Mouse (Mus musculus) embryonic fibroblast, embryonic 13.5 days (primary cell): ENCODE measurements around the gene Tekt1. TPM values are rescaled to one million over a fixed set of nuclear protein-coding genes. Genes with fewer than 3 reads are reported as not detected.

Source experiments
- H3K27ac ChIP-seq: 2 replicates; pipeline ENCODE4 v1.5.1; 2012; ENCODE audit warnings: low read length, control low read depth, inconsistent platforms; ENCODE audit not compliant: insufficient read depth
- H3K4me1 ChIP-seq: 2 replicates; pipeline ENCODE4 v1.6.1; 2011; ENCODE audit warnings: low read length; ENCODE audit not compliant: control insufficient read depth, insufficient read depth
- H3K4me3 ChIP-seq: 2 replicates; pipeline ENCODE4 v1.5.1; 2011; ENCODE audit warnings: mild to moderate bottlenecking, control low read depth, low read length; ENCODE audit not compliant: insufficient read depth
- CTCF ChIP-seq: IDR thresholded peaks from 2 replicates; pipeline ENCODE4 v1.5.1; 2011; ENCODE audit warnings: mild to moderate bottlenecking, control low read depth, low read length, moderate library complexity, borderline replicate concordance; ENCODE audit not compliant: insufficient read depth
- POLR2A ChIP-seq: IDR thresholded peaks from 2 replicates; pipeline ENCODE4 v1.6.1; 2011; ENCODE audit warnings: low read depth, mild to moderate bottlenecking, control low read depth, low read length, moderate library complexity
- polyA plus RNA-seq: library from polyadenylated mRNA; stranded (reverse); fragments of >200 nt; gene quantifications from 2 replicates; pipeline ENCODE4 v1.2.4, GENCODE M21; 2011; ENCODE audit warnings: low read depth; ENCODE audit not compliant: missing spikeins, insufficient read length

Gene Tekt1
- polyA plus RNA-seq, 1 experiment: not detected

DNA sequence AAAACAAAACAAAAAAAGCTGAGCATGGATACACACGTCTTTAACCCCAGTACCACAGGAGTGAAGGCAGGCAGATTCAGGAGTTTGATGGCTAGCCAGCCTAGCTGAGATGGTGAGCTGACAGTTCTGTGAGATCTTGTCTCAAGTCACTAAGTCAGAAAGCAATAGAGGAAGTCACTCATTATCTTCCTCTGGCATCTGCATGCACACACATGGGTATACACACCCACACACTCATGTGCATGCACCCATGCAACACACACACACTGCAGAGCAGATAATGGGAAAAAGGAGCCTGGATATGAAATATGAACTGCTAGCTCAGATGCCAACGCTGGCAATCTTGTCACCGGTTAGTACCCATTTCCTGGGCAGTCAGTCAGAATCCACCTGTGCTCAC, 31.0 kb upstream of the Tekt1 start:
- no peak overlapping the region for H3K4me3 ChIP-seq
- H3K27ac ChIP-seq: no peak overlapping the region
- H3K4me1 ChIP-seq: no peaks in the 10 kb centered on the region
- no peak for TF ChIP-seq CTCF
- TF ChIP-seq POLR2A: no peak

DNA sequence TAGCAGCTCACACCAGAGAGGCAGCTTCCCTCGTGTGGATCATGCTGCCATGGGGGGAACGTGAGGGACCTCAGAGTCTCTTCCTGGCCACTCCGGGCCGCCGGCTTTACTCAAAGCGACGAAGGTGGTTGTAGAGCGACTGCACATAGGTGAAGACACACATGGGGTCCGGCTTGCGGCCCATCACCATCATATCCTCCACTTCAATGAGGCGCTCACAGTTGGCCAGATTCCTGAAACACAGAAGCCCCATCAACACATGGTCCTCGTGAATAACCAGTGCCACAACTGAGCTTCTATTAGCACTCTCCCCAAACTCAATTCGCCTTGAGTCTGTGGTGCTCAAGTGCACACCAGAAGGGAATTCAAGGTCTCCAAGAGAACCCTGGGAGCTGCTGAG, 28.9 kb upstream of the Tekt1 start:
- no peaks in the 10 kb centered on the region for H3K4me1 ChIP-seq
- no peak overlapping the region for H3K27ac ChIP-seq
- no peak for TF ChIP-seq POLR2A
- TF ChIP-seq CTCF: no peak
- H3K4me3 ChIP-seq: no peak overlapping the region

DNA sequence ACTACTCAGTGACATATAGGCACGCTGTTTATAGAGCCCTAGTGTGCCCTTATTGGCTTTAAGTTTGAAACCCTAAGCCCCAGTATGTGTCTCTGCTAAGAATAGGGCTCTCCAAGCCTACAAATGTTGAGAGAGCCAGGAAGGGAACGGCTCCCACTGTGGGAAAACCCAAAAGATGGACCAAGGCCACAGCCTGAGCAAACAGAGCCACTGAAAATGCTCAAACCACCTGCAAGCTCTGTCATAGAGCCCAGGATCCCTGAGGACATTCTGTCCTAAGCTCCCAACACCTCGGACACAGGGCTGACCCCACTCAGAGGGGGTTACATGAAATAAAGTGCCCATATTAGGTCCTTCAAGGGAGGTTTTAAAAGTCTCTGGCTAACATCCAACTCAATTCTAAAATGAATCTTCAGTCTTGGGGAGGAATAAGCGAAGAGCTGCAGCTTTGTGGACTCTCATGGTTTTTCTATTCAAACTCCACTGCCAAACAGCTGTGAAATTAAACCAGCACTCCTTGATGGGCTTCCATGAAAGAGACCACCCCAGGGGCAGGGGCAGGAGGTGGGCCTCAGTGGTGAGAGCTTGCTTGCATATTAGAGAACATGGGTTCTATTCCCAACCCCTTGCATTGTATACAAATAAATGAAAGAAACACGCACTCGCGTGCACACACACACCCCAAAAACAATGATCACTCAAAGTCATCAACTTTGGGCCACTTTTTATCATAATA, 27.3 kb upstream of the Tekt1 start:
- H3K4me3 ChIP-seq: no peak overlapping the region
- TF ChIP-seq POLR2A (no peak), CTCF (no peak)
- H3K4me1 ChIP-seq: no peaks in the 10 kb centered on the region
- no peak overlapping the region for H3K27ac ChIP-seq

DNA sequence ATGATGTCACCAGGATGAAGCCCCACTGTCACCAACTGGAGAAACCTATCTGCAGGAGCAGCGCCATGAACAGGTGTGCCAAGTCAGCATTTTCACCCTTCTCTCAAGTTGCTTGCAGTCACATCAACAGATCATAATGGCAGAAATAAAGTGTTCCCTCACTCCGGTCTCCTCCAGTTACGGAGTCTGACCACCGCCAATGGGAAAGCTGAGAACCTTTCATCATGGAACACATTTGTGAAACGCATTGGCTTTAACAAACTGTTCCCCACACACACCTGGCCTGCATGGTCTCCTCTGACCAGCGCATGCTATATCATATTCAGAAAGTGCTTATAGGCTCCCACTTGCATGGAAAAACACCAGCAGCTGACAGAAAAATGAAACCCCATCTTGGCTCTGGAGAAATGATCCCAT, 25.9 kb upstream of the Tekt1 start:
- no peak for TF ChIP-seq CTCF
- TF ChIP-seq POLR2A: no peak
- no peaks in the 10 kb centered on the region for H3K4me1 ChIP-seq
- H3K27ac ChIP-seq: no peak overlapping the region
- no peak overlapping the region for H3K4me3 ChIP-seq

DNA sequence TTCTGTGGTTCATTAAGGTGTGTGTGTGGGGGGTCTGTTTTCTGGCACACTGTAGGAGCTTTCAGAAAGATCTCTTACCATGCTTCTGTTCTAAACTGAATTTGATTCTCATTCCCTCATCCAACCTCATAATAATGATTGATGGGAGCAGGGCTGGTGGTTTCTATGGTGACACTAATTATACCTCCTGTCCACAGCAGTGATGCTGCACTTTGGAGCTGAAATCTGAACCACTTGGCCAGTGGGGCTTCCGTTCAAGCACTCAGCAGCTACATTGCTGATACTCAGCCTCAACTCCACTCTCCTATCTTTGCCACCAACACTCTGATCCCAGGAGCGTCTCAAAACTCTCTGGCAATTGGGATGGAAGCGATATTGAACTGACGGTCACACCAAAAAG, 17.1 kb upstream of the Tekt1 start:
- no peaks in the 10 kb centered on the region for H3K4me1 ChIP-seq
- no peak overlapping the region for H3K4me3 ChIP-seq
- TF ChIP-seq POLR2A (no peak), CTCF (no peak)
- no peak overlapping the region for H3K27ac ChIP-seq

DNA sequence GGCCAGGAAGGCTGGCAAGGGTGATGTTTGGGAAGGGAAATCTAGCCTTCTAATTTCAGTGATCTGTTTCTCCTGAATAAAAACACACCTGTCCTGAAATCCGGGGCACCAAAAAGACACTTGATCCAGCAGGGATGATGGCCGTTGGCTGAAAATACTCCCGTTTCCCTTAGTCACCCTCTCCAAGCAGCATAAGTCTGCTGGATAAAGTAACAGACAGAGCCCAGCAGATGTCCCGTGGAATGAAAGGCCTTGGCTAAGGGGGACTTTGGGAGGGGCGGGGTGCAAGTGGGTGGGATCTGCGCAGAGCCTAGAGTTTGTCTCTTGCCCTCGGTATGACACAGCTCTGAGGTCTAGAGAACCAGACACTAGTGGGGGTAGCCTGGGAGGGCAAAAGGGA, 16.0 kb upstream of the Tekt1 start:
- no peaks in the 10 kb centered on the region for H3K4me1 ChIP-seq
- TF ChIP-seq POLR2A: no peak
- TF ChIP-seq CTCF: no peak
- H3K27ac ChIP-seq: no peak overlapping the region
- no peak overlapping the region for H3K4me3 ChIP-seq

DNA sequence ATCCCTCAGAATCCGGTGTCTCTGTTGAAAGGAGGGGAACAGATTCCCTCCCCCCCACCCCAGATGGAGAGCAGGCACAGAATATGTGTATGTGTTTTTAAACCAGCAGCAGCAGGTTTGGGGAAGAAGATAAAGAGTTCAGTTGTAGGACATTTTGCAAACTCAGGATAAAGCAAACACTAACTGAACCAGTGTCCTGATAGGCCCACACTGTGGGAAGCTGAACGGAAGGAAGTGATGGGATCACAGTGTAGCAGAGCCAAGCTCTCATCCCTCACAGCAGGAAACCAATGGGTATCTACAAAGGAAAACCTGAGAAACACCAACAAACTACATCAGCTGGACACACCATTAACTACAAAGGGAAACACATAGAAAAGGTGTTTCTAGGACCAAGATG, 14.3 kb upstream of the Tekt1 start:
- no peaks in the 10 kb centered on the region for H3K4me1 ChIP-seq
- TF ChIP-seq CTCF (no peak), POLR2A (no peak)
- H3K27ac ChIP-seq: no peak overlapping the region
- no peak overlapping the region for H3K4me3 ChIP-seq

DNA sequence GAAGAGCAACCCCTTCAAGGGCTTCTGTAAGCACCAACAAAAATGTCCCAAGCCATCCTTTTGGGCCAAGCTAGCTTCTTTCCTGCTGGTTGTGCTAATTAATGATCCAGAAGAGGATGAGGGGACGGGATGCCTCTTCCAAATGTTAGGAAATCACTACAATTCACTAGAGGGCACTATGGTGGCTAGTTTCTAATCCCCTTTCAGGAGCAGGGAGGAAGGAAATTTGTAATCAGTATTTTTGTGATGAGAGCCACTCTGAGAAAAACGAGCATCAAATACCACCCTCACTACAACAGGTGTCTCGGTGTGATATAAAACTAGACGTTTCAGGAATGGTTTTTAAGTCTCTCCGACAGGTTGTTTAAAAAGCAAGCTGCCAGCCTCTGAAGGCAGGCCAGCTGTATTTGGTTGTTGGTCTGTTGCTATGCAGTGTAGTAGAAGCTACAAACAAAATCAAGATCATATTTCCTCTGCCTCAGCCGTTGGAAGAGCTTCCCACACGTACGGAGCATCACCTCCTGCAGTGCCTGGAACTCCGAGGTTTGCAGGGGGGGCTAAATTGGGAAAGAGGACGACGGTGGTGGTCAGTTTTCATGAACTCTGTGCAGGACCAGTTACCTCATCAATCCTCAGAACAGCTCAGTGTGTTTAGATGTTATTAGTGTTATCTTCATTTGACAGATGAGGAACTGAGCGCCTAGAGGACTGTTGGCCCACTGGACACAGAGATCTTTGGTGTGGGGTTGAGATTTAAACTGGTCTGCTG, 7.8 kb upstream of the Tekt1 start:
- no peak overlapping the region for H3K27ac ChIP-seq
- TF ChIP-seq CTCF (no peak), POLR2A (no peak)
- no peaks in the 10 kb centered on the region for H3K4me1 ChIP-seq
- no peak overlapping the region for H3K4me3 ChIP-seq

DNA sequence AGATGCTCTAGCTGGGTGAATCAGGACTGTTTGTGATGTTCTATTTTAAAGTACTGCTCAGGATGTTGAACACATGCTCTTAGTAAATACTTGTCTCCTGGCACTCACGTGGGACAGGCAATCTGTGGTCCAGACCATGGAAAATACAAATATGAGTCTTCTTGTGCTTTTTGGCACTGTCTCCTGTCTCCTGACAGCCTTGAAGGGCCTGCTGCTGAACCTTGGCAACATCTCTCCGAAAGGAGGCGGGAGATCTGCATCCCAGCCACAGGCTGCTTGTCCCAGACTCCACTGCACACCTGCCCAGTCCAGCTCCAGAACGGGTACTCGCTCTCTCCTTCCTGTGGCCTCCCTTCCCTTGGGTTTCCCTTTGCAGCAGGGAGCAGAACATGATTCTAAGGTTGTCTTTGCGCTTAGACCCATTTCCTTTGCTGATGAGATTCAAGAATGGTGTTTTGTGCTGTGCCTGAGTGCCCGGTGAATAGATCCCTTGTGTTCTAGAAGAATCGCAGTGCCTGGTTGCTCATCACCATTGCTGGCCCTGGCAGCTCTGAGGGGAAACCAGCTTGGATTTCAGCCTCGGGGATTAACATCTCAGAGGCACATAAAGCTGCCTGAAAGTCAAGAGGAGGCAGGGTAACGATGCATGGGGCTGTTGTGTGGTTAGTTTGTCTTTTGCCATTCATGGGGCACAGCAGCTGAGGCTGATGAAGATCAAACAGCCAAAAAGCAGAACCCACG, 5.9 kb upstream of the Tekt1 start:
- no peaks in the 10 kb centered on the region for H3K4me1 ChIP-seq
- TF ChIP-seq CTCF: no peak
- H3K27ac ChIP-seq: no peak overlapping the region

DNA sequence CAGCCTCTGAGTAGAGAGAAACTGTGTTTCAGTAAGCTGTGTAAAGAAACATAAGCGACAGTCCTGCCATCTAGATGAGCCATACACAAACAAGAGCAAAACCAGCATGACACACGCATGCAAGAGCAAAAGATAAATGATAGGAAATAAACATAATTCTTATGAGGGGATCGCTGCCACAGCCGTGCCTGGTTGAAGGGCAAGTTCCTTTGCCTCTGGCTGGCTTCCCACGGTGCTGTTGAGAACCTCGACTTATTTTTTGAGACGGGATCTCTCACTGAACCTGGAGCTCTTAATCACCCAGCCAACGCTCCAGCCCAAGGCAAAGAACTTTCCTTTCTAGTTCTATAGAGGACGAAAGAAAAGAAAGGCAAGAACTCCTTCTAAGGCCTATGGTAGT, 3.9 kb upstream of the Tekt1 start:
- TF ChIP-seq POLR2A: no peak
- no peak for TF ChIP-seq CTCF
- Histone ChIP-seq H3K27ac (no peak overlapping the region), H3K4me3 (no peak overlapping the region), H3K4me1 (no peaks in the 10 kb centered on the region; the same call in 1 of the 2 replicates)

More for the DNA sequence above, 5.9 kb upstream of the Tekt1 start:
- no peak overlapping the region for H3K4me3 ChIP-seq
